Mouse (Mus musculus) testis, postnatal 10 days (tissue): ENCODE data around the gene Ywhaq.
"Not testable (repeated sequence)": the region's sequence is repeated elsewhere in the genome, so short reads cannot be mapped to it uniquely, and the experiment has no call there.

Source experiments
- DNase-seq: peaks from one replicate; pipeline ENCODE4 v3.0.0; 2021; ENCODE audit warnings: low spot score

Gene Ywhaq

GRCm38 (mm10) chr12:21409651-21410050, 7.8 kb downstream of the Ywhaq start:
- DNase-seq = no peak

GRCm38 (mm10) chr12:21408789-21409367, 8.6 kb downstream of the Ywhaq start:
- no peak for DNase-seq

GRCm38 (mm10) chr12:21402771-21403170, 14.7 kb downstream of the Ywhaq start:
- no peak for DNase-seq

GRCm38 (mm10) chr12:21386201-21386600, 31.2 kb downstream of the Ywhaq start:
- no peak for DNase-seq

- not testable (repeated sequence) for DNase-seq
These were observed 38.6 kb downstream of the Ywhaq start for GRCm38 (mm10) chr12:21378765-21379346.

- DNase-seq = no peak
These were observed 41.9 kb downstream of the Ywhaq start for GRCm38 (mm10) chr12:21375376-21376157.

GRCm38 (mm10) chr12:21373820-21374475, 43.5 kb downstream of the Ywhaq start:
- DNase-seq = no peak

- DNase-seq = peak; percentile 97
These were observed 44.2 kb downstream of the Ywhaq start, which contains the start of gene Adam17 for GRCm38 (mm10) chr12:21373100-21373819. TSS of gene Adam17 (minus strand) at chr12:21373632.

- DNase-seq = no peak
These were observed 47.3 kb downstream of the Ywhaq start for GRCm38 (mm10) chr12:21370035-21370611.

GRCm38 (mm10) chr12:21369087-21369410, 48.4 kb downstream of the Ywhaq start:
- DNase-seq = no peak

GRCm38 (mm10) chr12:21368376-21369086, 48.9 kb downstream of the Ywhaq start:
- DNase-seq = no peak

- no peak for DNase-seq
These were observed 52.6 kb downstream of the Ywhaq start for GRCm38 (mm10) chr12:21364624-21365435.

GRCm38 (mm10) chr12:21363195-21363594, 54.2 kb downstream of the Ywhaq start:
- DNase-seq = no peak

GRCm38 (mm10) chr12:21362686-21363085, 54.8 kb downstream of the Ywhaq start:
- DNase-seq = no peak

- DNase-seq = no peak
These were observed 63.8 kb downstream of the Ywhaq start for GRCm38 (mm10) chr12:21353681-21354080.

GRCm38 (mm10) chr12:21350113-21350876, 67.1 kb downstream of the Ywhaq start:
- DNase-seq = no peak

GRCm38 (mm10) chr12:21346972-21347371, 70.5 kb downstream of the Ywhaq start:
- no peak for DNase-seq

- no peak for DNase-seq
These were observed 76.8 kb downstream of the Ywhaq start for GRCm38 (mm10) chr12:21340674-21341073.
